Mouse (Mus musculus) E14TG2a.4 (cell line): ENCODE measurements around the gene Chrm1.

ENCODE experiments used
- CTCF ChIP-seq: conservative IDR thresholded peaks from 2 replicates; pipeline ENCODE4 v1.5.1; 2014; ENCODE audit warnings: low read length
- NANOG ChIP-seq: IDR thresholded peaks from 2 replicates; pipeline ENCODE4 v1.6.1; 2014; ENCODE audit warnings: borderline replicate concordance, low read length, mixed read lengths
- POU5F1 ChIP-seq: IDR thresholded peaks from 2 replicates; pipeline ENCODE4 v1.6.1; 2014; ENCODE audit warnings: low read length, borderline replicate concordance

DNA sequence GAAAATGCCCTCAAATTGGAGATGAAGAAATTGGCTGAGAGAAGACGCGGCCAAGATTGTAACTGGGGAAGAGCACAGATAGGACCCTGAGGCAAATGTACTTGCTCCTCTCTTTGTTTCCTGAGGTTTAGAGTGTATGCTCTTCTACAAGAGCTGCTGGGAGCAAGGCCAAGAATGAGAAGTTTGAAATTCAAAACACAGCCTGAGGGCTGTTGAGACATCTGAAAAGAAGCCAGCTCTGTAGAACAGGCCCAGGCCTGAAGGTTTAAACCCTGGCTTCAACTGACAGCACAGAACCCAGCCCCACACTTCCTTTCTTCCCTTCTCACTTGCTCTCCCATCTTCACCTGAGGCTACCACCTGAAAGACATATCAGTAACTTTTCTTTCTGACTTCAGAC is 46.5 kb downstream of the Chrm1 start:
- no peak for TF ChIP-seq CTCF
- no peak for TF ChIP-seq NANOG
- TF ChIP-seq POU5F1, result no peak
